Mouse (Mus musculus) heart, embryonic 16.5 days (tissue): ENCODE data around the gene Lrmda. TPM values are rescaled to one million over a fixed set of nuclear protein-coding genes. Genes with fewer than 3 reads are reported as not detected.
"Not testable (repeated sequence)": the region's sequence is repeated elsewhere in the genome, so short reads cannot be mapped to it uniquely, and the experiment has no call there.

Source experiments
- ATAC-seq: fragments of 200-750 bp; cut with Nextera tagmentation; replicated peaks from 2 replicates; pipeline ENCODE4 v1.8.0; 2017; ENCODE audit warnings: moderate number of reproducible peaks; ENCODE audit not compliant: insufficient read depth, low FRiP score; ENCODE audit errors: extremely low read depth
- H3K27ac ChIP-seq: fragments of 300-500 bp; sonication (generic); 2 replicates; pipeline ENCODE4 v1.5.1; 2014; ENCODE audit warnings: mild to moderate bottlenecking, low read length, control low read depth, moderate library complexity
- H3K27me3 ChIP-seq: fragments of 300-500 bp; sonication (generic); 2 replicates; pipeline ENCODE4 v1.6.1; 2014; ENCODE audit warnings: low read length, mixed read lengths; ENCODE audit not compliant: control insufficient read depth, insufficient read depth
- H3K36me3 ChIP-seq: fragments of 300-500 bp; sonication (generic); 2 replicates; pipeline ENCODE4 v1.6.1; 2014; ENCODE audit not compliant: control insufficient read depth, insufficient read depth
- H3K4me1 ChIP-seq: fragments of 300-500 bp; sonication (generic); 2 replicates; pipeline ENCODE4 v1.6.1; 2014; ENCODE audit warnings: low read length, mixed read lengths; ENCODE audit not compliant: control insufficient read depth, insufficient read depth
- H3K4me2 ChIP-seq: fragments of 300-500 bp; sonication (generic); 2 replicates; pipeline ENCODE4 v1.6.1; 2014; ENCODE audit warnings: low read depth, mild to moderate bottlenecking, control low read depth, low read length
- H3K4me3 ChIP-seq: fragments of 300-500 bp; sonication (generic); 2 replicates; pipeline ENCODE4 v1.5.1; 2014; ENCODE audit warnings: mild to moderate bottlenecking, control low read depth, low read length
- H3K9ac ChIP-seq: fragments of 300-500 bp; sonication (generic); 2 replicates; pipeline ENCODE4 v1.6.1; 2014; ENCODE audit warnings: low read length, control low read depth
- H3K9me3 ChIP-seq: fragments of 300-500 bp; sonication (generic); replicated peaks from 2 replicates; pipeline ENCODE4 v1.6.1; 2016; ENCODE audit warnings: low read length; ENCODE audit not compliant: control insufficient read depth
- WGBS: fragments of 180-500 bp; shearing (Covaris S2); extraction: QIAGEN DNeasy Blood & Tissue Kit; methylation state at CpG from one replicate; pipeline ENCODE4 v1.1.7; 2014; 5-methylcytosine and 5-hydroxymethylcytosine counted together
- polyA plus RNA-seq: library from polyadenylated mRNA; unstranded; fragments of >200 nt; fragmentation: Nextera tagmentation; extraction: Ambion mirVana; gene quantifications from 2 replicates; pipeline ENCODE4 v1.2.1, GENCODE M21; 2015

Lrmda gene
- polyA plus RNA-seq, 1 experiment from 2014 or later: 0.55 TPM

DNA sequence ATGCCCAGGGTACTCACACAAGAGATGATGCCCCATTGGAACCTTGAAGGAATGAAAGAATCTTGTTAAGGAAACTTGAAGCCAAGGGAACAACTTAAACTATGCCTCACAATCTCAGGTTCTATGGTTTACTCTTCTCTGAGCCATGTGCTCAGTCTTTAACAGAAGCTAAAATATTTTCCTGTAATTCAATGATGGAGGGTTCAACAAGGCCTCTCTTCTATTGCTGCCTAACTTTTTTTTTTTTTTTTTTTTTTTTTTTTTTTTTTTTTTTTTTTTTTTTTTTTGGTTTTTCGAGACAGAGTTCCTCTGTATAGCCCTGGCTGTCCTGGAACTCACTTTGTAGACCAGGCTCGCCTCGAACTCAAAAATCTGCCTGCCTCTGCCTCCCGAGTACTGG lies 782.2 kb downstream of the Lrmda start:
- not testable (repeated sequence) for H3K27me3 ChIP-seq
- 85% methylated on average over 4 of the region's 4 CpGs for WGBS

GRCm38 (mm10) chr14:22807324-22807723 lies 787.8 kb downstream of the Lrmda start:
- no peak overlapping the region for H3K4me3 ChIP-seq
- no peaks in the 10 kb centered on the region for H3K9me3 ChIP-seq
- H3K27ac ChIP-seq: no peak overlapping the region
- WGBS: 16% methylated on average over 3 of the region's 3 CpGs
- H3K27me3 ChIP-seq: no peaks in the 10 kb centered on the region
- ATAC-seq: no peak
- H3K9ac ChIP-seq: no peak overlapping the region
- H3K4me1 ChIP-seq: peaks cover 10% of the 10 kb centered on the region
- no peaks in the 10 kb centered on the region for H3K36me3 ChIP-seq
- H3K4me2 ChIP-seq: peak overlapping the region; percentile 64; the same call in 1 of the 2 replicates

More for the DNA sequence above, 782.2 kb downstream of the Lrmda start:
- not testable (repeated sequence) for H3K36me3 ChIP-seq, H3K4me3 ChIP-seq, H3K9me3 ChIP-seq, ATAC-seq, H3K4me1 ChIP-seq, H3K27ac ChIP-seq, H3K4me2 ChIP-seq, H3K9ac ChIP-seq

GRCm38 (mm10) chr14:22807726-22808594 lies 788.4 kb downstream of the Lrmda start:
- H3K36me3 ChIP-seq: no peaks in the 10 kb centered on the region
- WGBS: 3% methylated on average over 20 of the region's 20 CpGs
- H3K9ac ChIP-seq: peak overlapping the region; percentile 41; the same call in 1 of the 2 replicates

DNA sequence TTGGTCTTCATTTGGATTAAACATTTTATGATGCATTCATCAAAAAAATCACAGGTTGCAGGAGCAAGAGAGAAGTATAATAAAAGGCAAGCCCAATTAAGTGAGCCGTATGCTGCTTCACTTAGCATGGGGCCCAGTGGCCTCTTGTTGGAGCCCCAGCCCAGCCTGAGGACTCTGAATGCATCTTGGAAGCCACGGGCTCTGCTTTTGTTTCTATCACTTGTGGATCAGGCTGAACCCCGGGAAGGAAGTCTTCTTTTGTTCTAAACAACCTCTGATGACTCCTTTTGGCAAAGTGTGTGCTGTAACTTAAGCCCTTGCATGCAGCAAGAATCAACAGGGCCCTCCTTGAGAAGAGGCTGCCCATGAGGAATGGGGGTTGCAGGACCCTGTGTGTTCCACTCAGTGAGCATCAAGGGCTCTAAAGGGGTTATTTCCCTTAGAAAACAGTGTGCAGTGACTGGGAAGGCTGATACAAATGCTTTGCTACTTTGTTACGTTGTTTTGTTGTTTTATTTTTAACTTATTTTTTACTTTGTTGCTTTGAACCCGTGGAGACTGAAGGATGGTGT lies 789.2 kb downstream of the Lrmda start:
- Histone ChIP-seq H3K9me3 (no peaks in the 10 kb centered on the region), H3K36me3 (no peaks in the 10 kb centered on the region), H3K4me3 (no peak overlapping the region), H3K4me1 (peaks cover 10% of the 10 kb centered on the region), H3K9ac (no peak overlapping the region), H3K27me3 (no peaks in the 10 kb centered on the region), H3K4me2 (no peak overlapping the region), H3K27ac (no peak overlapping the region)
- 48% methylated on average over 5 of the region's 5 CpGs for WGBS
- peak; percentile 52; the same call in 1 of the 2 replicates for ATAC-seq

More at GRCm38 (mm10) chr14:22807726-22808594, 788.4 kb downstream of the Lrmda start:
- H3K4me2 ChIP-seq: peak overlapping the region; percentile 64
- no peaks in the 10 kb centered on the region for H3K27me3 ChIP-seq
- no peak overlapping the region; the same call in 1 of the 2 replicates for H3K27ac ChIP-seq
- H3K9me3 ChIP-seq: no peaks in the 10 kb centered on the region
- peak overlapping the region; percentile 36 for H3K4me3 ChIP-seq
- ATAC-seq: peak; percentile 80
- peaks cover 10% of the 10 kb centered on the region for H3K4me1 ChIP-seq

GRCm38 (mm10) chr14:22809229-22809628 lies 789.7 kb downstream of the Lrmda start:
- no peaks in the 10 kb centered on the region for H3K9me3 ChIP-seq
- no peak overlapping the region for H3K9ac ChIP-seq
- H3K27me3 ChIP-seq: no peaks in the 10 kb centered on the region
- whole genome bisulfite sequencing: 71% methylated on average over 3 of the region's 3 CpGs
- H3K27ac ChIP-seq: peak overlapping the region; percentile 10; the same call in 1 of the 2 replicates
- H3K4me2 ChIP-seq: no peak overlapping the region
- H3K4me3 ChIP-seq: no peak overlapping the region
- peaks cover 10% of the 10 kb centered on the region for H3K4me1 ChIP-seq
- no peaks in the 10 kb centered on the region for H3K36me3 ChIP-seq
- ATAC-seq: no peak

DNA sequence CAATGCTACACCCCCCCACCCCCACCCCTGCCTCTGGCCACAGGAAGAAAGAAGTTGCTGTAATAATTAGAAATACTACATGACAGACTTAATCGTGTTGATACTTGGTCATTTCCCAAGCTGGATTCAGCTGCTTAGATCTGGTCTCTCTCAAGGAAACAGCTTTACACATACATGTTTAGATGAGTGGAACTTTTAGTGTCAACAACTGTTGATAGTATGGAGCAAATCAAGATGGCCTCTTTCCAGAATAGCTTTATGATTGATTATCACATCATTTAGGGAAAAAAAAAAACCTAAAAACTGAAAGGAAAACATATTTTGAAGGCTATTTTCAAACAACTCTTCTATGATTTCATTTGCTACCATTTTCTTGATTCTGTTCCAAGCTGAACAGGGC lies 791.0 kb downstream of the Lrmda start:
- Histone ChIP-seq H3K36me3 (no peaks in the 10 kb centered on the region), H3K9ac (no peak overlapping the region), H3K27ac (no peak overlapping the region), H3K4me2 (no peak overlapping the region), H3K4me3 (no peak overlapping the region), H3K4me1 (peaks cover 10% of the 10 kb centered on the region), H3K27me3 (no peaks in the 10 kb centered on the region), H3K9me3 (no peaks in the 10 kb centered on the region)
- WGBS: 58% methylated on average over 1 of the region's 1 CpGs
- ATAC-seq: no peak

DNA sequence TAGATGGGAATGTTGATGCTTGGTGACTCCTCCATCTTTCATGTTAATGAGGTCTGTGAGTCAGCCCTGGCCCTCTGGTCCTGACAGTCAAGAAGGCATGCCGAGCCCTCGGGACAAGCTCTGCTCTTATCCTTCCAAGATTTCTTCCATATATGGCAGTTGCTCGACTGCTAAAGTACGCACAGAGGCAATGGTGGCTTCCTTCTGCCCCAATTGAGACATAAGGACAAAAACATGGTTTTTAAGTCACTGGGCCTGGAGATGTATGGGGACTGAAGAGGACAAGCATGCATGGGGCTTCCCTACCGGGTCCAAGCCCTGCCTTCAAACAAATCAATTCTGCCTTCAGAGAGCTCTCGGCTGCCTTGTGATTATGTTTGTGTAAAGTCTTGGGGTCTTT lies 793.3 kb downstream of the Lrmda start:
- no peak for ATAC-seq
- 52% methylated on average over 6 of the region's 6 CpGs for WGBS
- no peak overlapping the region for H3K4me2 ChIP-seq
- peaks cover 3% of the 10 kb centered on the region for H3K4me1 ChIP-seq
- H3K36me3 ChIP-seq: no peaks in the 10 kb centered on the region
- no peak overlapping the region for H3K27ac ChIP-seq
- no peaks in the 10 kb centered on the region for H3K9me3 ChIP-seq
- H3K27me3 ChIP-seq: no peaks in the 10 kb centered on the region
- no peak overlapping the region for H3K4me3 ChIP-seq
- no peak overlapping the region for H3K9ac ChIP-seq

DNA sequence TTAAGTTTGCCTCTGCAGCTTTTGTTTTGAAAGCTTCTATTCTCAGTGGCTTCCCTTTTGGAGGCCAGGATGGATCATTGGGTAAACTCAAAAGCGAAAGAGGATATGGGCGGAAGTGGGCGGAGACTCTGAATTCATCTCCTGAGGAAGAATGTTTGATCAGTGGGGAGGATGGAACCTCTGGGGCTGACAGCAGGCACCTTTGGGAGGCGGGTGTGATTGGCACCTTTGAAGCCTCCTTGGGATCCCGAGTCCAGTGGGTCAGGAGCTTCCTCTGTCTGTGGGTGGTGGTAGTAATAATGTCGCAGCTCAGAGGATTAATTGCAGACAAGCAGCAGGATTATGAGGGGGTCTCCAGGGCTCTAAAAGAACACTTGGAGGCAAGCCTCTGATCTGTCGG lies 793.9 kb downstream of the Lrmda start:
- Histone ChIP-seq H3K4me1 (no peaks in the 10 kb centered on the region), H3K36me3 (no peaks in the 10 kb centered on the region), H3K4me2 (no peak overlapping the region), H3K4me3 (no peak overlapping the region), H3K27me3 (no peaks in the 10 kb centered on the region), H3K9me3 (no peaks in the 10 kb centered on the region), H3K27ac (no peak overlapping the region), H3K9ac (no peak overlapping the region)
- WGBS: 40% methylated on average over 7 of the region's 7 CpGs
- ATAC-seq: no peak

DNA sequence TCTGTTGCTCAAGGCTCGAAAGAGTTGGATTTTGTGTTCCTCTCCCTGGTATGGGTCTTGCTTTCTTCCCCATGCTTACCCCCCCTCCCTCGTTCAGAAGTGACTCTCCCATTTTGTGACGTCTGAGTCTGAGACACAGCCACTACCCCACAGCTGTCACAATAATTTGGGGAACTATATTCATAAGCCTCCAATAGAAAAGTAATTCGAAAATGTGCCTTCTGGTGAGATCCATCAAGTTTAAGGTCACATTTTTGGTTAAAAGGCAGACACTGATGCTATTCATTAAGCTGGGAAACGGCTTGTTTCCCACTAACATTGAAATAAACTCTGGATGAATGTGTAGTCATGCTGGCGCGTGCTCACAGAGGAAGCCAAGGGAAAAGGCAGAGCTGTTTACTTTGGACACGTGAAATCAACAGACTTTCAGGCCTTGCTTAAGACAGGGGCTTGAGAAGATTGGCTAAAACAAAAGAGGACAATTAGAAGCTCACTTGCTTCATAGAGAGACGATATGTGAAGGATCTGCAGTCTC lies 795.4 kb downstream of the Lrmda start:
- no peak overlapping the region for H3K4me2 ChIP-seq
- WGBS: 58% methylated on average over 9 of the region's 9 CpGs
- ATAC-seq: no peak
- no peak overlapping the region for H3K9ac ChIP-seq
- H3K27ac ChIP-seq: 0 out of 2 replicates have a peak overlapping the region, but pooled peaks have one; percentile 9
- H3K27me3 ChIP-seq: no peaks in the 10 kb centered on the region
- H3K4me3 ChIP-seq: no peak overlapping the region
- H3K4me1 ChIP-seq: no peaks in the 10 kb centered on the region
- H3K9me3 ChIP-seq: no peaks in the 10 kb centered on the region
- H3K36me3 ChIP-seq: no peaks in the 10 kb centered on the region
